Mouse (Mus musculus): ENCODE data around the gene Tbc1d10a. TPM values are rescaled to one million over a fixed set of nuclear protein-coding genes. Genes with fewer than 3 reads are reported as not detected.
A peak's percentile ranks its signal among the peaks of the same experiment; 100 is the strongest.

The Tbc1d10a gene
- polyA plus RNA-seq, 1 experiment, result 19.9 TPM

DNA sequence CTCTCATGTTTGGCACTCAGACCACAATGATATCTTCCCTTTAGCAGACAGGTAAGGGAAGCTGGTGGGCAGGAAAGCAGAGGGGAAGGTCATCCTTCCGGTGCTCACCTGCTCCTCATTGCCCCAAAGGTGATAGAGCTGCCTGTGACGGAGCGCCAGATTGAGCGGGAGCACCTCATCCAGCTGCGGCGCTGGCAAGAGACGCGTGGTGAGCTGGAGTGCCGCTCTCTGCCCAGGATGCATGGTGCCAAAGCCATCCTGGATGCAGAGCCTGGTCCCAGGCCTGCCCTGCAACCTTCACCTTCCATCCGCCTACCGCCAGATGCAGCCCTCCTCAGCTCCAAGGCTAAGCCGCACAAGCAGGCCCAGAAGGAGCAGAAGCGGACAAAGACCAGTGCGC, 28.0 kb downstream of the Tbc1d10a start:
- H3K36me3 ChIP-seq (ENCODE audit: control insufficient read depth, insufficient read depth, low read length, poor library complexity, severe bottlenecking), result no peaks in the 10 kb centered on the region
- H3K9ac ChIP-seq (ENCODE audit: low read depth, poor library complexity, severe bottlenecking), result no peak overlapping the region
- TF ChIP-seq EP300 (IDR thresholded peaks at IDR 0.05; ENCODE audit: insufficient read depth, low read depth, low read length) (no peak), CTCF (IDR thresholded peaks at IDR 0.05; ENCODE audit: low read depth, low read length) (no peak)
- H3K4me3 ChIP-seq (ENCODE audit: low read depth, low read length), result no peak overlapping the region
- H3K27ac ChIP-seq (ENCODE audit: insufficient read depth, low read length), result no peak overlapping the region
- no peaks in the 10 kb centered on the region for H3K27me3 ChIP-seq (ENCODE audit: control insufficient read depth, insufficient read depth, low read length, poor library complexity, severe bottlenecking)
- H3K9me3 ChIP-seq (replicated peaks; ENCODE audit: control insufficient read depth, insufficient read depth, low read length, poor library complexity, severe bottlenecking), result no peaks in the 10 kb centered on the region
- H3K4me1 ChIP-seq (ENCODE audit: control insufficient read depth, insufficient read depth, low read length), result peaks cover 8% of the 10 kb centered on the region

- Histone ChIP-seq H3K36me3 (ENCODE audit: control insufficient read depth, insufficient read depth, low read length, poor library complexity, severe bottlenecking) (no peaks in the 10 kb centered on the region), H3K4me1 (ENCODE audit: control insufficient read depth, insufficient read depth, low read length) (peaks cover 8% of the 10 kb centered on the region), H3K27me3 (ENCODE audit: control insufficient read depth, insufficient read depth, low read length, poor library complexity, severe bottlenecking) (no peaks in the 10 kb centered on the region), H3K4me3 (ENCODE audit: low read depth, low read length) (no peak overlapping the region), H3K9me3 (replicated peaks; ENCODE audit: control insufficient read depth, insufficient read depth, low read length, poor library complexity, severe bottlenecking) (no peaks in the 10 kb centered on the region), H3K9ac (ENCODE audit: low read depth, poor library complexity, severe bottlenecking) (no peak overlapping the region), H3K27ac (ENCODE audit: insufficient read depth, low read length) (no peak overlapping the region)
- TF ChIP-seq CTCF (IDR thresholded peaks at IDR 0.05; ENCODE audit: low read depth, low read length) (no peak), POLR2A (IDR thresholded peaks at IDR 0.05; ENCODE audit: insufficient read depth, low read length) (no peak), EP300 (IDR thresholded peaks at IDR 0.05; ENCODE audit: insufficient read depth, low read depth, low read length) (no peak)
These were observed 28.5 kb downstream of the Tbc1d10a start for GRCm38 (mm10) chr11:4215061-4215460.

DNA sequence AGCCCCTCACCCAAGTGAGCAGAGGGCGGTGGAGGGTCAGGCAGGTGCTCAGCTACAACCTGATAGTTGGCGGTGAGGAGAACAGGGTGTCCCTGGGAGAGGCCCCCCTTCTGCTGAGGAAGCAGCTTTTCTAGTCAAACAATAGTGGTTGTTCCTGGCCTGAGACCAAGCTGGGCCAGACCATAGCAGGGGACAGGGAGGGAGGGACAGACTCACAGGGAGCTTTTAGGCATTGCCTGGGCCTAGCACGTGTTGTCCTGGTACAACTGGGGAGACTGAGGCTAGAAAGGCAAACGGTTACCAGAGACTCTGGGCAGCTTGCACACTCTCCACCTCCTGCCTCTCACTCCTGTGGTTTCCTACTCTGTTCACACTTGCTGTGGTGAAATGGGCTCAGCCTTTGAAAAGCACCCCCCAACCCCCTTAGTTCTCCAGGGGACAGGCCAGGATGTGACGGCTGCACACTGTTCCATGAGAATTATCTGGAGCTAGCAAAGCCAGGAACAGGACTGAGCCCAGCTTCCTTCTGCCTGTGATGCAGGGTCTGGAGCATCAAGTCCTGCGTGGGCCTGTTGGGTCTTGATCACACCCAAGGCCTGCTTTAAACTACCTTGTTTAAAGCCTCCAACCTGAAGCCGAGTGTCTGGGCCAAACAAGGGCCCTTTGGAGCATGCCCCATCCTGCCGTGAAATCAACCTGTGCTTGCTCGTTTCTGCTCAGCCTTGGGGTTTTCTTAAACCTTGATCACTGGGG, 29.8 kb downstream of the Tbc1d10a start:
- H3K4me1 ChIP-seq (ENCODE audit: control insufficient read depth, insufficient read depth, low read length), result peaks cover 8% of the 10 kb centered on the region
- peak overlapping the region; percentile 17; the same call in 1 of the 2 replicates for H3K4me3 ChIP-seq (ENCODE audit: low read depth, low read length)
- H3K9ac ChIP-seq (ENCODE audit: low read depth, poor library complexity, severe bottlenecking), result peak overlapping the region; percentile 17
- H3K27ac ChIP-seq (ENCODE audit: insufficient read depth, low read length), result peak overlapping the region; percentile 27
- no peaks in the 10 kb centered on the region for H3K27me3 ChIP-seq (ENCODE audit: control insufficient read depth, insufficient read depth, low read length, poor library complexity, severe bottlenecking)
- H3K9me3 ChIP-seq (replicated peaks; ENCODE audit: control insufficient read depth, insufficient read depth, low read length, poor library complexity, severe bottlenecking), result no peaks in the 10 kb centered on the region
- no peaks in the 10 kb centered on the region for H3K36me3 ChIP-seq (ENCODE audit: control insufficient read depth, insufficient read depth, low read length, poor library complexity, severe bottlenecking)
- no peak for TF ChIP-seq EP300 (IDR thresholded peaks at IDR 0.05; ENCODE audit: insufficient read depth, low read depth, low read length)
- no peak for TF ChIP-seq POLR2A (IDR thresholded peaks at IDR 0.05; ENCODE audit: insufficient read depth, low read length)
- no peak for TF ChIP-seq CTCF (IDR thresholded peaks at IDR 0.05; ENCODE audit: low read depth, low read length)

GRCm38 (mm10) chr11:4217914-4218629, 31.5 kb downstream of the Tbc1d10a start, which contains the start of gene Castor1:
TSS of gene Castor1 (plus strand) at chr11:4218225.
- H3K27ac ChIP-seq (ENCODE audit: insufficient read depth, low read length), result peak within 1 kb of the TSS; percentile 49
- H3K9ac ChIP-seq (ENCODE audit: low read depth, poor library complexity, severe bottlenecking), result peak within 1 kb of the TSS; percentile 82

DNA sequence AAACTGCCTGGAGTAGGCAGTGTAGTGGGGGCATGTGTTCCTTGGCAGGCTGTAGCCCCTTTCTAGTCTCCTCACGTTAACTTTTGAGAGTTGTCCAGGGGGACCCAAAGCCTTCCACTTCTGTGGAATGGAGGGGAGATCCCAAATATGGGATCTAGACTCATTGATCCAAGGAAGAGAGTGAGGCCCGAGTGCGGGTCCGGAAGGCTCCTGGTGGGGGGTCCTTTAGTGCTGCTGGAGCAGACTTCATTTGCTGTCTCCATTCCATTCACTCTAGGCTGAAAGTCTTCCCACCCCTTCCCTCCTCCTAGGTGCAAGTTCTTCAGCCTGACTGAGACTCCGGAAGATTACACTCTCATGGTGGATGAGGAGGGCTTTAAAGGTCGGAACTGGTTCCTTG, 32.0 kb downstream of the Tbc1d10a start:
- Histone ChIP-seq H3K27me3 (ENCODE audit: control insufficient read depth, insufficient read depth, low read length, poor library complexity, severe bottlenecking) (no peaks in the 10 kb centered on the region), H3K4me3 (ENCODE audit: low read depth, low read length) (peak overlapping the region; percentile 71), H3K9ac (ENCODE audit: low read depth, poor library complexity, severe bottlenecking) (peak overlapping the region; percentile 82), H3K9me3 (replicated peaks; ENCODE audit: control insufficient read depth, insufficient read depth, low read length, poor library complexity, severe bottlenecking) (no peaks in the 10 kb centered on the region), H3K4me1 (ENCODE audit: control insufficient read depth, insufficient read depth, low read length) (peaks cover 7% of the 10 kb centered on the region), H3K27ac (ENCODE audit: insufficient read depth, low read length) (0 out of 2 replicates have a peak overlapping the region, but pooled peaks have one; percentile 3), H3K36me3 (ENCODE audit: control insufficient read depth, insufficient read depth, low read length, poor library complexity, severe bottlenecking) (no peaks in the 10 kb centered on the region)
- no peak for TF ChIP-seq EP300 (IDR thresholded peaks at IDR 0.05; ENCODE audit: insufficient read depth, low read depth, low read length)
- TF ChIP-seq CTCF (IDR thresholded peaks at IDR 0.05; ENCODE audit: low read depth, low read length), result no peak
- no peak for TF ChIP-seq POLR2A (IDR thresholded peaks at IDR 0.05; ENCODE audit: insufficient read depth, low read length)

More at GRCm38 (mm10) chr11:4217914-4218629, 31.5 kb downstream of the Tbc1d10a start, which contains the start of gene Castor1:
- Histone ChIP-seq H3K36me3 (ENCODE audit: control insufficient read depth, insufficient read depth, low read length, poor library complexity, severe bottlenecking) (no peaks in the 10 kb centered on the region), H3K4me1 (ENCODE audit: control insufficient read depth, insufficient read depth, low read length) (peaks cover 7% of the 10 kb centered on the region), H3K9me3 (replicated peaks; ENCODE audit: control insufficient read depth, insufficient read depth, low read length, poor library complexity, severe bottlenecking) (no peaks in the 10 kb centered on the region), H3K4me3 (ENCODE audit: low read depth, low read length) (peak within 1 kb of the TSS; percentile 77), H3K27me3 (ENCODE audit: control insufficient read depth, insufficient read depth, low read length, poor library complexity, severe bottlenecking) (no peaks in the 10 kb centered on the region)
- TF ChIP-seq POLR2A (IDR thresholded peaks at IDR 0.05; ENCODE audit: insufficient read depth, low read length) (peak; percentile 20), CTCF (IDR thresholded peaks at IDR 0.05; ENCODE audit: low read depth, low read length) (no peak), EP300 (IDR thresholded peaks at IDR 0.05; ENCODE audit: insufficient read depth, low read depth, low read length) (0 out of 2 replicates have a peak, but pooled peaks have one; percentile 33)
